Mouse (Mus musculus) kidney, adult 8-10 months (tissue): Measurements from ENCODE around the gene Trim13.
"Not testable (repeated sequence)": the region's sequence is repeated elsewhere in the genome, so short reads cannot be mapped to it uniquely, and the experiment has no call there.

Experiments used
- DNase-seq, 2 experiments: peaks; one replicate each; pipeline ENCODE4 v3.0.0; 2022

Gene Trim13

GRCm38 (mm10) chr14:61597968-61598367 lies at the start of gene Trim13:
Trim13 (plus strand) TSS chr14:61598247.
- DNase-seq, result no peak

- no peak for DNase-seq
Measured at GRCm38 (mm10) chr14:61548614-61549013, 49.4 kb upstream of the Trim13 start.

DNA sequence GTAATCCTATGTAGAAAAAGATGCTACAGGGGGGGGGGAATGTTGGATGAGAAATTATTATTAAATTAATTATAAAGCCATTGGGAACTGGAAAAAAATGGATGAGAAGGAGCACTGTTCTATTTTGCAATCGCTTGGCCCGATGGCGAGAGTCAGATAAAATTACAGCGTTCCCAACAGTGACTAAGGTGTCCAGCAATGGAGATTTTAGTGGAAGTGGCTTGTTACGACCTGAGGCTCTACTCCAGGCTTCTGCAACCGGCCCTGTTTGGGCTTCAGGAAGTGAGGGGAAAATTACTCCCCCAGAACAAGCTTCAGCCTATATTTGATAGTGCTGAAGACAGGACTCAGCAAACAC lies 42.1 kb upstream of the Trim13 start:
- DNase-seq, result no peak

- peak; percentile 98 for DNase-seq
Measured at GRCm38 (mm10) chr14:61556289-61557147, 41.5 kb upstream of the Trim13 start, which contains the start of gene Spryd7. Spryd7 (minus strand) TSS chr14:61556886.

DNA sequence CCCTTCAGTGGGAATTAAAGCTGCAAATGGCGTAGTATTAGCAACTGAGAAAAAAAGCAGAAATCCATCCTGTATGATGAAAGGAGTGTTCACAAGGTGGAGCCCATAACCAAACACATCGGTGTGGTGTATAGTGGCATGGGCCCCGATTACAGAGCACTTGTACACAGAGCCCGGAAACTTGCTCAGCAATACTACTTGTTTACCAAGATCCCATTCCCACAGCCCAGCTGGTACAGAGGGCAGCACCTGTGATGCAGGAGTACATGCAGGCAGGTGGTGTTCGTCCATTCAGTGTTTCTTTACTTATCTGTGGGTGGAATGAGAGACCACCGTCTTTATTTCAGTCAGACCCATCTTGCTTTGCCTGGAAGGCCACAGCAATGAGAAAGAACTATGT lies 39.1 kb upstream of the Trim13 start:
- no peak for DNase-seq

DNA sequence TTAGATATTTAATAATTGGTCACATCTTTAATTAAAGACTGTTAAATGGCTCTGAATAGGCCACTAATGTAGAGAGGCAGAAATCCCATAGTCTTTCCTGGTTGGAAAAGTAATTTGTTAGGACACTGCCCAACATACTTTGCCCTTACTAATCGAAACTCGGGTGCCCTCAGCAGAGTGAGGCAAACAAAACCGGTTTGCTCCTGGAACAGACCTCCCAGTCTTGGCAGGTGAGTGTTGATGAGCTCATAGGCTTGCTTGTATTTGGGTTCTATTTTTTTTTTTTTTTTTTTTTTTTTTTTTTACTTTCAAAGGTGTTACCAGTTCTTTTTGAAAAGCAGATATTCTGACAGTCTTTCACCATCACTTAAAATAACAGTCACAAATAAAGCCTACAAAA lies 38.2 kb upstream of the Trim13 start:
- DNase-seq, result peak; percentile 38 to 46

DNA sequence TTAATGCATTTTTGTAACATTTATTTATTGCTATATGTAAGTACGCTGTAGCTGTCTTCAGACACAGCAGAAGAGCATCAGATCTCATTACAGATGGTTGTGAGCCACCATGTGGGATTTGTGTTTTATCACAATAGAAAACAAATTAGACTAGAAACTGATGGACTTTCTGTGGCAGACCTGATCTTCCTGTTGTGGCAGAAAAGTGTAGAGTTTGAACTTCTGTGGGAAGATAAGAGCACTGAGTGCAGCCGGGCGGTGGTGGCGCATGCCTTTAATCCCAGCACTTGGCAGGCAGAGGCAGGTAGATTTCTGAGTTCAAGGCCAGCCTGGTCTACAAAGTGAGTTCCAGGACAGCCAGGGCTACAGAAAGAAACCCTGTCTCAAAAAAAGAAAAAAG lies 31.8 kb upstream of the Trim13 start:
- DNase-seq, result not testable (repeated sequence)

DNA sequence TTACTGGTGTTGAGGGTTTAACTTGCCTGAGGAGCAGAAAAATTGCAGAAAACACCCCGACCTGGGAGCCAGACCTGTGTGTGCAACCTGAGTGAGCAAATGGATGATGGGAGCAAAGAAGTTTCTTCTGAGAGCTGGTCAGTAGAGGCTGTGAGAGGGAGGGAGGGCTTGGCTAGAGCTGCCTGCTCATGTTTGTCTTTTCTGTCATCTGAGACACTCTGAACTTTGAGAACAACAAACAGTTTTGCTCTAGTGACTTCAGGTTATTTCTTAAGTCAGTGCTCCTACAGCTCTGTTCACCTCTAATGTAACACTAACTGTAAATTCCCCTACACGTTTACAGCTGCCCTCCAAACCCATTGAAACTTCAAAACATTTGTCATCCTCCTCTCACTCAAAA lies 28.7 kb upstream of the Trim13 start:
- peak in 1 of 2 experiments; percentile 33 for DNase-seq

- DNase-seq, result peak; percentile 80 to 90
Measured at GRCm38 (mm10) chr14:61571366-61571765, 26.7 kb upstream of the Trim13 start.

GRCm38 (mm10) chr14:61572131-61572530 lies 25.9 kb upstream of the Trim13 start:
- peak; percentile 29 to 79 for DNase-seq

DNA sequence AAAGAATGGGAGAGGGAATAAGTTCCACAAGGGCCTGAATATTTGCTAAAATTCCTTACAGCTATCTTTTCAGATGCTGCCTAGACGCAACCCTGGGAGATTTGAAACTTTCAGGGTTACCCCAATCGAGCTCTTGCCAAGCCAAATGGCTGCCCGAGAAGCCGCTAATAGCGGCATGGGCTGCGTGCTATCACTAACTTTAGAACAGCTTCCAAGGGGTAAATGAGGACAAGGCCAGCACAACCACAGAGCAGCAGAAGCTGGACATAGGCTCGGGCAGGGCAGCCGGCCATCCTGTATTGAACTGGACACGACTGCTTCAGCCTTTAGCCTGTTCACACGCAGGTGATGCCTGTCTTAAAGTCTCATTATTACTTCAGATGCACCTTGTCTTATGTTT lies 23.0 kb upstream of the Trim13 start:
- DNase-seq, result no peak

GRCm38 (mm10) chr14:61575941-61576340 lies 22.1 kb upstream of the Trim13 start:
- DNase-seq, result no peak

DNA sequence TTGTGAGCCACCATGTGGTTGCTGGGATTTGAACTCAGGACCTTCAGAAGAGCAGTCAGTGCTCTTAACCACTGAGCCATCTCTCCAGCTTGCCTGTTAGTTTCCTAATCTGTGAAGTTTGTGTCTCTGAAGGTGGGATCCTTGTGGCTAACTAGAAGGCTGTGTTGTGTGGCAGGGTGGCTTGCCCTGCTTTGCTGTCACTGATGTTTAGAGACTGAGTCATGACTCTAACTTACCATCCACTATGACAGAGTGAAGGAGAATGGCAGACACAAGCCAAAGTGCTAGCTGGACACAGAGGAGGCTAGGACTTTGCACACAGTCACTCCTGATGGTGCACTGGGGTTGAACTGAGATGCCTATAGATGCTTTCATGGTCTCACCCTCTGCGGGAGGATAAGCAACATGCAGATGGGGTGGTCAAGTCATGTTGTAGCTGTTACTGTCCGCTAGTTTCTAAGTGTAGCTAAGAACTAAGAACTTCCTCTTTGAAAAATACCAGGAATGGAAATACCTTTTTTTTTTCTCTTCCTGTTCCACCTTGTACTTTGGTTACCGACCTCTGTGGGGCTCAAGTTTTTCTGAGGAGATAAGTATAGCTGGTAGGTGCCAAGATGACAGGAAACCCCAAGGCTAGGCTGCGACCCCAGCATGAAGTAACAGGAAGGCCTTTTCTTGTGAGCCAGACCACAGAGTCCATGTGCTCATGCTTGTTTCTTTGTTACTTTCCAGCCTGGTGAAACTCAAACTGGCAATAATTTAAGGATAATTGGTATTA lies 8.6 kb upstream of the Trim13 start:
- no peak for DNase-seq

DNA sequence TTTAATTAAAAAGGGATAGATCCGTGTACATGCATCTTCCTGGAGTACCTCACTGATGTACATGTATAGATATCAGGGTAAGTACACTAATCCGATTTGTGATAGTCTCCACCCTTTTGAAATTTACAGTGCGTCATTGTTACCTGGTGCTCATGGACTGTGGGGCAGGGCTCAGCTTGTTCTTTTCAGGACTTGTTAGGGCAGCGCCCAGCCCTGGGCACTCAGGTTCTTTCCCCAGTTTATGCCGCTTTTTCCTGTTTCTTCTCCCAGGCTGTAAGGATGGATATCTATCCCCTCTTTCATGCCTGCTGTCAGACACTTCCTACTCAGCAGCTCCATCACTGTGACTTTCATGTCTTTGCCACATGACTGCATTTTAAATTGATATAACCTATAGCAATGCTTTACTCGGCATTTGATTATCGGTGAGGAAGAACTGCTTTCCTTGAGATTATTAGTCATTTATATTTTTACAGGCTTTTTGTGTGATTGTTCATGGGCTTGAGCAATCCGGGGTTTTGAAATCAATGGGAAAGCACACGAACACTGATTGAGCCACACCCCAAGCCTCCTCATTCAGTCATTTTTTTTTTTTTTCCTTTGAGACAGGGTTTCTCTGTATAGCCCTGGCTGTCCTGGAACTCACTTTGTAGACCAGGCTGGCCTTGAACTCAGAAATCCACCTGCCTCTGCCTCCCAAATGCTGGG lies 1.2 kb upstream of the Trim13 start:
- DNase-seq, result no peak

- DNase-seq, result peak; percentile 92 to 93
Measured at GRCm38 (mm10) chr14:61599057-61599806, 1.2 kb downstream of the Trim13 start.

- no peak for DNase-seq
Measured at GRCm38 (mm10) chr14:61601348-61601747, 3.3 kb downstream of the Trim13 start.

- no peak for DNase-seq
Measured at GRCm38 (mm10) chr14:61603069-61603755, 5.2 kb downstream of the Trim13 start.

GRCm38 (mm10) chr14:61604081-61604480 lies 6.0 kb downstream of the Trim13 start:
- no peak for DNase-seq

DNA sequence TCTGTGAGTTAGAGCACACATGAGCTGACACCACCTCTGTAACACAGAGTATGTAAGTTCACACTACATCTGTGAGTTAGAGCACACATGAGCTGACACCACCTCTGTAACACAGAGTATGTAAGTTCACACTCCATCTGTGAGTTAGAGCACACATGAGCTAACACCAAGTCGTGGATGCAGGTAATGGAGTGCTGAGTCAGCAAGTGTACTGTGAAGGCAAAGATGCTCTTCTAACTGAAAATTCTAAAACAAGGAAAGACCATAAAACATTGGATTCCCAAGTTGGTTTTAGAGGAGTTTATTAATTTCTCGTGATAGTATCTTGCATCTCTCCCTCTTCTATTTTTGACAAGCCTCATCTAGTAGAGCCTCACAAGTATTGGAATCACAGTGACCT lies 8.0 kb downstream of the Trim13 start:
- not testable (repeated sequence) for DNase-seq

GRCm38 (mm10) chr14:61607157-61607556 lies 9.1 kb downstream of the Trim13 start, which contains the start of gene Kcnrg:
Kcnrg (plus strand) TSS chr14:61607457.
- no peak for DNase-seq

DNA sequence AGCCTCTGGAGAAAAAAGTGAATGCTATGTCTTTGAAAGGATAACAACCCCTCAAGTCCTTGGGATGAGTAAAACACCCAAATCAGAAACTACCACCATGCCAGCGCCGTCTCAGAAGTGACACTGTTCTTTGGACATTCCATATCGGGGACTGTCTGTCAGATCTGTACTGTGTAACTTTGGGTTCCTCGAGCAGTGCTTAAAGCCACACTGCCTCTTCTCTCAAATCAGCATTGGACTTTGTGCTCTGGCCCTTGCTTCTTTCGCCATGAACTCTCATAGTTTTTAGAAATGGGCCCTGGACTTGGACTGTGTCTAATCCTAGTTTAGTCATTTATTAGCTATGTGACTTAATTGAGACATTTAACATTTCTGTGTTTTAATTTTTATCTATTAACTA lies 13.7 kb downstream of the Trim13 start:
- DNase-seq, result peak; percentile 74 to 85

- no peak for DNase-seq
Measured at GRCm38 (mm10) chr14:61613319-61613718, 15.3 kb downstream of the Trim13 start.
